Mouse (Mus musculus): ENCODE data around the gene Nsmce3. TPM values are rescaled to one million over a fixed set of nuclear protein-coding genes. Genes with fewer than 3 reads are reported as not detected.

Nsmce3 gene
- 2.7 and 4.1 TPM in 2 replicates for polyA plus RNA-seq (2012; rRNA removed)

GRCm38 (mm10) chr7:64872743-64873241 lies at the start of gene Nsmce3:
Gene Nsmce3 (minus strand): TSS chr7:64872997.
- no peak for TF ChIP-seq CTCF (IDR thresholded peaks at IDR 0.05; ENCODE audit: extremely low read depth, insufficient read depth, insufficient read length, insufficient replicate concordance)
- peak; percentile 63 for TF ChIP-seq POLR2A (IDR thresholded peaks at IDR 0.05; ENCODE audit: low read depth, low read length)
- WGBS: under 1% methylated on average over 57 of the region's 57 CpGs

GRCm38 (mm10) chr7:64921189-64921588 lies 48.4 kb upstream of the Nsmce3 start:
- Histone ChIP-seq H3K4me1 (ENCODE audit: control insufficient read depth, insufficient read depth, insufficient read length) (no peaks in the 10 kb centered on the region), H3K4me3 (ENCODE audit: extremely low read depth, insufficient read depth, insufficient read length) (no peak overlapping the region), H3K27ac (ENCODE audit: insufficient read depth, low read length) (no peak overlapping the region), H3K27me3 (ENCODE audit: control insufficient read depth, insufficient read depth, low read length) (no peaks in the 10 kb centered on the region), H3K36me3 (ENCODE audit: control insufficient read depth, insufficient read depth, low read length) (no peaks in the 10 kb centered on the region)
- TF ChIP-seq CTCF (IDR thresholded peaks at IDR 0.05; ENCODE audit: extremely low read depth, insufficient read depth, insufficient read length, insufficient replicate concordance): no peak
- TF ChIP-seq POLR2A (IDR thresholded peaks at IDR 0.05; ENCODE audit: low read depth, low read length): no peak
- DNase-seq (ENCODE audit: low read depth in 1 of 2, low spot score in 2 of 2): no peak
- WGBS: 87% methylated on average over 13 of the region's 13 CpGs

More at GRCm38 (mm10) chr7:64872743-64873241, at the start of gene Nsmce3:
- H3K4me1 ChIP-seq (ENCODE audit: control insufficient read depth, insufficient read depth, insufficient read length): peaks cover 5% of the 10 kb centered on the region; the same call in 1 of the 2 replicates
- peak within 1 kb of the TSS; percentile 95 for H3K4me3 ChIP-seq (ENCODE audit: extremely low read depth, insufficient read depth, insufficient read length)
- H3K27me3 ChIP-seq (ENCODE audit: control insufficient read depth, insufficient read depth, low read length): no peaks in the 10 kb centered on the region
- DNase-seq (ENCODE audit: low read depth in 1 of 2, low spot score in 2 of 2): peak; percentile 80 to 94
- H3K36me3 ChIP-seq (ENCODE audit: control insufficient read depth, insufficient read depth, low read length): no peaks in the 10 kb centered on the region
- H3K27ac ChIP-seq (ENCODE audit: insufficient read depth, low read length): peak within 1 kb of the TSS; percentile 80

GRCm38 (mm10) chr7:64920735-64921134 lies 47.9 kb upstream of the Nsmce3 start:
- Histone ChIP-seq H3K27ac (ENCODE audit: insufficient read depth, low read length) (no peak overlapping the region), H3K27me3 (ENCODE audit: control insufficient read depth, insufficient read depth, low read length) (no peaks in the 10 kb centered on the region), H3K36me3 (ENCODE audit: control insufficient read depth, insufficient read depth, low read length) (no peaks in the 10 kb centered on the region), H3K4me1 (ENCODE audit: control insufficient read depth, insufficient read depth, insufficient read length) (no peaks in the 10 kb centered on the region), H3K4me3 (ENCODE audit: extremely low read depth, insufficient read depth, insufficient read length) (no peak overlapping the region)
- DNase-seq (ENCODE audit: low read depth in 1 of 2, low spot score in 2 of 2): no peak
- TF ChIP-seq POLR2A (IDR thresholded peaks at IDR 0.05; ENCODE audit: low read depth, low read length) (no peak), CTCF (IDR thresholded peaks at IDR 0.05; ENCODE audit: extremely low read depth, insufficient read depth, insufficient read length, insufficient replicate concordance) (no peak)
- WGBS: 84% methylated on average over 5 of the region's 5 CpGs

GRCm38 (mm10) chr7:64916654-64917053 lies 43.9 kb upstream of the Nsmce3 start:
- H3K27me3 ChIP-seq (ENCODE audit: control insufficient read depth, insufficient read depth, low read length): no peaks in the 10 kb centered on the region
- TF ChIP-seq CTCF (IDR thresholded peaks at IDR 0.05; ENCODE audit: extremely low read depth, insufficient read depth, insufficient read length, insufficient replicate concordance): no peak
- TF ChIP-seq POLR2A (IDR thresholded peaks at IDR 0.05; ENCODE audit: low read depth, low read length): no peak
- DNase-seq (ENCODE audit: low read depth in 1 of 2, low spot score in 2 of 2): no peak
- no peaks in the 10 kb centered on the region for H3K36me3 ChIP-seq (ENCODE audit: control insufficient read depth, insufficient read depth, low read length)
- H3K4me3 ChIP-seq (ENCODE audit: extremely low read depth, insufficient read depth, insufficient read length): no peak overlapping the region
- WGBS: 56% methylated on average over 7 of the region's 7 CpGs
- no peaks in the 10 kb centered on the region for H3K4me1 ChIP-seq (ENCODE audit: control insufficient read depth, insufficient read depth, insufficient read length)
- no peak overlapping the region for H3K27ac ChIP-seq (ENCODE audit: insufficient read depth, low read length)

GRCm38 (mm10) chr7:64915121-64915520 lies 42.3 kb upstream of the Nsmce3 start:
- Histone ChIP-seq H3K36me3 (ENCODE audit: control insufficient read depth, insufficient read depth, low read length) (no peaks in the 10 kb centered on the region), H3K4me3 (ENCODE audit: extremely low read depth, insufficient read depth, insufficient read length) (no peak overlapping the region), H3K27me3 (ENCODE audit: control insufficient read depth, insufficient read depth, low read length) (no peaks in the 10 kb centered on the region), H3K27ac (ENCODE audit: insufficient read depth, low read length) (no peak overlapping the region), H3K4me1 (ENCODE audit: control insufficient read depth, insufficient read depth, insufficient read length) (no peaks in the 10 kb centered on the region)
- no peak for DNase-seq (ENCODE audit: low read depth in 1 of 2, low spot score in 2 of 2)
- TF ChIP-seq POLR2A (IDR thresholded peaks at IDR 0.05; ENCODE audit: low read depth, low read length): no peak
- no peak for TF ChIP-seq CTCF (IDR thresholded peaks at IDR 0.05; ENCODE audit: extremely low read depth, insufficient read depth, insufficient read length, insufficient replicate concordance)
- WGBS: 95% methylated on average over 2 of the region's 2 CpGs

GRCm38 (mm10) chr7:64911945-64912344 lies 39.1 kb upstream of the Nsmce3 start:
- TF ChIP-seq CTCF (IDR thresholded peaks at IDR 0.05; ENCODE audit: extremely low read depth, insufficient read depth, insufficient read length, insufficient replicate concordance) (no peak), POLR2A (IDR thresholded peaks at IDR 0.05; ENCODE audit: low read depth, low read length) (no peak)
- no peaks in the 10 kb centered on the region for H3K27me3 ChIP-seq (ENCODE audit: control insufficient read depth, insufficient read depth, low read length)
- H3K36me3 ChIP-seq (ENCODE audit: control insufficient read depth, insufficient read depth, low read length): no peaks in the 10 kb centered on the region
- no peaks in the 10 kb centered on the region for H3K4me1 ChIP-seq (ENCODE audit: control insufficient read depth, insufficient read depth, insufficient read length)
- no peak overlapping the region for H3K4me3 ChIP-seq (ENCODE audit: extremely low read depth, insufficient read depth, insufficient read length)
- no peak overlapping the region for H3K27ac ChIP-seq (ENCODE audit: insufficient read depth, low read length)
- no peak for DNase-seq (ENCODE audit: low read depth in 1 of 2, low spot score in 2 of 2)
- WGBS: 67% methylated on average over 2 of the region's 2 CpGs

- 83% methylated on average over 2 of the region's 2 CpGs for WGBS
- Histone ChIP-seq H3K36me3 (ENCODE audit: control insufficient read depth, insufficient read depth, low read length) (no peaks in the 10 kb centered on the region), H3K4me1 (ENCODE audit: control insufficient read depth, insufficient read depth, insufficient read length) (no peaks in the 10 kb centered on the region), H3K27ac (ENCODE audit: insufficient read depth, low read length) (no peak overlapping the region), H3K4me3 (ENCODE audit: extremely low read depth, insufficient read depth, insufficient read length) (no peak overlapping the region), H3K27me3 (ENCODE audit: control insufficient read depth, insufficient read depth, low read length) (no peaks in the 10 kb centered on the region)
- DNase-seq (ENCODE audit: low read depth in 1 of 2, low spot score in 2 of 2): no peak
- TF ChIP-seq CTCF (IDR thresholded peaks at IDR 0.05; ENCODE audit: extremely low read depth, insufficient read depth, insufficient read length, insufficient replicate concordance): no peak
- no peak for TF ChIP-seq POLR2A (IDR thresholded peaks at IDR 0.05; ENCODE audit: low read depth, low read length)
Measured at GRCm38 (mm10) chr7:64910208-64910607, 37.4 kb upstream of the Nsmce3 start.
